12 mouse cellular contexts compared by ENCODE assay signal in genomic region chr11:76372120-76372519, GRCm38 (mm10). TPM values are rescaled to one million over a fixed set of nuclear protein-coding genes. Genes with fewer than 3 reads are reported as not detected.
DNase-seq lines count a peak whose midpoint lies in the region; ATAC-seq and TF ChIP-seq lines count a peak whose summit lies in the region.
"Had no signal": no experiment of that assay in that cellular context is flagged by ENCODE, and none has a peak within 500 bp of the region (broad histone marks: within the 10 kb centered on the region; RNA-seq: fewer than 3 reads in every experiment).

No protein-coding gene starts in this region.

- H3K4me2 ChIP-seq in heart, embryonic 16.5 days (ENCODE audit: low read depth, low read length), result no peak overlapping the region
- no peak overlapping the region for H3K4me2 ChIP-seq in neural tube, embryonic 15.5 days
- H3K4me2 ChIP-seq: embryonic facial prominence, embryonic 15.5 days had no signal

- no peak for TF ChIP-seq CTCF in layer of hippocampus, adult 2 months (conservative IDR thresholded peaks at IDR 0.05)

- 0 out of 2 replicates have a peak overlapping the region, but pooled peaks have one; percentile 16 for H3K9ac ChIP-seq in heart, embryonic 16.5 days (ENCODE audit: low read length)
- no peak overlapping the region for H3K9ac ChIP-seq in neural tube, embryonic 15.5 days (replicated peaks)
- H3K9ac ChIP-seq: embryonic facial prominence, embryonic 15.5 days had no signal

- H3K36me3 ChIP-seq in heart, embryonic 16.5 days (ENCODE audit: control insufficient read depth, insufficient read depth), result no peaks in the 10 kb centered on the region
- H3K36me3 ChIP-seq in neural tube, embryonic 15.5 days, result no peaks in the 10 kb centered on the region
- H3K36me3 ChIP-seq: embryonic facial prominence, embryonic 15.5 days had no signal

- 46% methylated on average over 2 of the region's 2 CpGs for WGBS in heart, embryonic 16.5 days
- 46% methylated on average over 2 of the region's 2 CpGs for WGBS in neural tube, embryonic 15.5 days

- H3K4me3 ChIP-seq in layer of hippocampus, adult 2 months, result no peak overlapping the region
- H3K4me3 ChIP-seq in heart, embryonic 16.5 days (ENCODE audit: low read length), result no peak overlapping the region
- H3K4me3 ChIP-seq in neural tube, embryonic 15.5 days (replicated peaks), result no peak overlapping the region
- H3K4me3 ChIP-seq: embryonic facial prominence, embryonic 15.5 days had no signal

- peak; percentile 53 for DNase-seq in gastrocnemius, adult 18-20 months (ENCODE audit: low spot score)
- DNase-seq in gastrocnemius, postnatal 4 days (ENCODE audit: low spot score in 2 of 2), result no peak
- DNase-seq in layer of hippocampus, adult 2 months (ENCODE audit: low spot score in 2 of 2), result no peak
- DNase-seq in layer of hippocampus, adult 18-20 months (ENCODE audit: low spot score in 2 of 2), result no peak
- DNase-seq in embryo, embryonic 11 days, result no peak
- DNase-seq in frontal cortex, postnatal 36 days (ENCODE audit: low spot score in 2 of 2), result no peak
- DNase-seq: adrenal gland, postnatal 10 days; kidney, postnatal 14 days; right cerebral cortex, adult 18-20 months had no signal

- H3K27me3 ChIP-seq in heart, embryonic 16.5 days (ENCODE audit: control insufficient read depth, insufficient read depth, low read length), result no peaks in the 10 kb centered on the region
- no peaks in the 10 kb centered on the region for H3K27me3 ChIP-seq in neural tube, embryonic 15.5 days (replicated peaks)
- H3K27me3 ChIP-seq: embryonic facial prominence, embryonic 15.5 days had no signal

- no peaks in the 10 kb centered on the region for H3K9me3 ChIP-seq in heart, embryonic 16.5 days (replicated peaks; ENCODE audit: control insufficient read depth, low read length)
- no peaks in the 10 kb centered on the region for H3K9me3 ChIP-seq in neural tube, embryonic 15.5 days (replicated peaks)
- H3K9me3 ChIP-seq: embryonic facial prominence, embryonic 15.5 days had no signal

- H3K4me1 ChIP-seq in heart, embryonic 16.5 days (ENCODE audit: control insufficient read depth, insufficient read depth, low read length), result peaks cover 37% of the 10 kb centered on the region
- H3K4me1 ChIP-seq in neural tube, embryonic 15.5 days, result peaks cover 48% of the 10 kb centered on the region

- peak overlapping the region; percentile 8; the same call in 1 of the 2 replicates for H3K27ac ChIP-seq in layer of hippocampus, adult 2 months
- peak overlapping the region; percentile 35; the same call in 1 of the 2 replicates for H3K27ac ChIP-seq in heart, embryonic 16.5 days (ENCODE audit: low read length)
- peak overlapping the region; percentile 60 for H3K27ac ChIP-seq in neural tube, embryonic 15.5 days (replicated peaks)
- H3K27ac ChIP-seq: embryonic facial prominence, embryonic 15.5 days had no signal

- no peak for ATAC-seq in heart, embryonic 16.5 days (replicated peaks; ENCODE audit: extremely low read depth, insufficient read depth, low FRiP score)
- peak; percentile 47; the same call in 1 of the 2 replicates for ATAC-seq in neural tube, embryonic 15.5 days (ENCODE audit: low FRiP score)

RNA-seq across cellular contexts. Expression of gene Nxn, which starts 26.8 kb away (rescaled TPM):
- total RNA-seq in gastrocnemius, adult 18-20 months (2021), result 10 to 100 TPM; 37.4 to 48.7 TPM
- total RNA-seq in gastrocnemius, postnatal 4 days (2021), result 10 to 100 TPM; 59.8 to 60.9 TPM
- 10 to 100 TPM; 11.6 to 12.2 TPM for total RNA-seq in layer of hippocampus, adult 2 months (2021)
- total RNA-seq in layer of hippocampus, adult 18-20 months (2021), result 10 to 100 TPM; 10.1 to 12.4 TPM
- 20.8 and 21.2 TPM in 2 replicates for polyA plus RNA-seq in heart, embryonic 16.5 days (2015; fragmentation: Nextera tagmentation; extraction: Ambion mirVana)
- 27.3 and 29.8 TPM in 2 replicates for polyA plus RNA-seq in neural tube, embryonic 15.5 days (2015; fragmentation: Nextera tagmentation; extraction: Ambion mirVana)

RNA-seq across cellular contexts. Expression of gene Timm22, which starts 34.6 kb away (rescaled TPM):
- total RNA-seq in gastrocnemius, adult 18-20 months (2021), result 10 to 100 TPM; 32.5 to 41.9 TPM
- 10 to 100 TPM; 48.7 TPM for total RNA-seq in gastrocnemius, postnatal 4 days (2021)
- total RNA-seq in layer of hippocampus, adult 2 months (2021), result 10 to 100 TPM; 28.6 to 29.4 TPM
- 10 to 100 TPM; 31.8 to 32.6 TPM for total RNA-seq in layer of hippocampus, adult 18-20 months (2021)
- 81.6 and 84.4 TPM in 2 replicates for polyA plus RNA-seq in heart, embryonic 16.5 days (2015; fragmentation: Nextera tagmentation; extraction: Ambion mirVana)
- polyA plus RNA-seq in neural tube, embryonic 15.5 days (2015; fragmentation: Nextera tagmentation; extraction: Ambion mirVana), result 107 and 108 TPM in 2 replicates

Comparison
In these comparisons a context has a peak if more than half of its experiments do, and no peak if none do; other contexts are left out.
1. H3K27ac ChIP-seq: peak in every context shown above with its lines; median percentile 60 in neural tube, embryonic 15.5 days; 35 in heart, embryonic 16.5 days; 8 in layer of hippocampus, adult 2 months.